Mouse (Mus musculus) CD4-positive helper T cell, adult 2 months (primary cell): ENCODE results near the gene Mrps2.
"Not testable (repeated sequence)": the region's sequence is repeated elsewhere in the genome, so short reads cannot be mapped to it uniquely, and the experiment has no call there.

Source experiments
- DNase-seq: peaks from one replicate; pipeline ENCODE4 v3.0.0-alpha.2; 2012; ENCODE audit warnings: low read depth, missing footprints, low spot score

The Mrps2 gene

DNA sequence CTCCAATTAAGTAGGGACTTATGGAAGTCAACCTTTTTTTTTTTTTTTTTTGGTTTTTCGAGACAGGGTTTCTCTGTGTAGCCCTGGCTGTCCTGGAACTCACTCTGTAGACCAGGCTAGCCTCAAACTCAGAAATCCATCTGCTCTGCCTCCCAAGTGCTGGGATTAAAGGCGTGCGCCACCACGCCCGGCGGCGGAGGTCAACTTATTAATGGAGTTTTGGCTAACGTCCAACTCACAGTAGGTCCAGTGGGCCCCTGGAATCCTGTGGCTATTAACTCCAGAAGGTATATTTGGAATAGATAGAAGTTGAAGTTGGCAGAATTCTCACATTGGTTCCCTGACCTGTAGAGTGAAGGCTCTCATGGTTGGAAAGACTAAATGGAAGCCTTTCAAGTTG is 4.1 kb downstream of the Mrps2 start:
- DNase-seq, result not testable (repeated sequence)

DNA sequence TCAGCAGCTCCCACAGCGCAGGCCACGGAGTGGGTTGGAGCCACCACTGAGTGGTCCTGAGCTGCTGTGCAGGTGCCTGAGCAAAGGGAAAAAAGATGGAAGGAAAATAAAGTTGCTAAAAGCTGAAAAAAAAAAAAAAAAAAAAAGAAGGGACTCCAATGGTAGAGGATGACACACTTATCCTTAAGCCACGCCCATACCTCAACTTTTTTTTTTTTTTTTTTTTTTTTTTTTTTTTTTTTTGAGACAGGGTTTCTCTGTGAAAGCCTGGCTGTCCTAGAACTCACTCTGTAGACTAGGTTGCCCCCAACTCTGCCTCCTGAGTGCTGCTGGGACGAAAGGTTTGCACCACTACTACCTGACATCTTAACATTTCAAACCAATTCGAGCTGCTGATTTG is 10.1 kb downstream of the Mrps2 start:
- not testable (repeated sequence) for DNase-seq

DNA sequence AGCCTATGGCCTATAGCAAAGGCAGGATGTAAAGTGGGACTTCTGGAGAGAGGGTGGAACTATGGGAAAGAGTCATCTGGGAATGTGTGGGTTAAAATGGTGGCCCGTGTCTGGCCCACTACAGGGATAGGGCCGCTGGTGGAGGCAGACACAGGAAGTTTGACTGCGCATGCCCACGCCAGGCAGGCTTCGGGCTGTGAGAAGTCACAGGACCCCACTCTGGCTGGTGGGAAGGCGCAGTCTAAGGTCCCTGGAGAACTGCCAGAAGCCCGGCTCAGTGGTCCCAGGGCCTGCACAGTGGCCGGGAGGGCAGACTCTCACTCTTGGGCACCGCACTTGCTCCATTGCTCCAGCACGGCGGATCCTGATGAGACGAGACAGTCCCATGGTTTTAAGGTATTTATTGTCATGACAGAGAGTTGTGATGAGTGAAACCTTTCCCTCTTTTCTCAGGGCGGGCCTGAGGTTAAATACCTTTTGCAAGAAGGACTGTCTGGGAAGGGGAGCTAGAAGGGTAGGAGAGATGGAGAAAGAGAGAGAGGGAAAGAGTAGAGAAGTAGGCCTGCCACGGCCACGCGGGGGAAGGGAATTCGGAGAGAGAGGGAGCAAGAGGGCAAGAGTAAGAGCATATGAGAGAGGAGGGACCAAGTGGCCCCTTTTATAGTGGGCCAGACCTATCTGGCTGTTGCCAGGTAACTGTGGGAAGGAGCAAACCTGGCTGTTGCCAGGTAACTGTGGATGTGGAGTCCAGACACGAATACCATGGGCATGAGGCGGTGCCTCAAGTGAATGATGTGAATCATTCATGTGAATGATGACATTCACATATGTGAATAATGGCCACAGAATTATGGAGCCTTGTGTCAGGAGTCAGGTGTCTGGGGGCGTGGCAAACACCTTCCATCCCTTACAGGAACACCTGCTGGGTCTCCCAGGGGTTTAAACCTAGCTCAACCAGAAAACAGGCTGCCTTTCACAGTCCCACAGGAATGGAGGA is 11.6 kb downstream of the Mrps2 start:
- DNase-seq, result no peak

DNA sequence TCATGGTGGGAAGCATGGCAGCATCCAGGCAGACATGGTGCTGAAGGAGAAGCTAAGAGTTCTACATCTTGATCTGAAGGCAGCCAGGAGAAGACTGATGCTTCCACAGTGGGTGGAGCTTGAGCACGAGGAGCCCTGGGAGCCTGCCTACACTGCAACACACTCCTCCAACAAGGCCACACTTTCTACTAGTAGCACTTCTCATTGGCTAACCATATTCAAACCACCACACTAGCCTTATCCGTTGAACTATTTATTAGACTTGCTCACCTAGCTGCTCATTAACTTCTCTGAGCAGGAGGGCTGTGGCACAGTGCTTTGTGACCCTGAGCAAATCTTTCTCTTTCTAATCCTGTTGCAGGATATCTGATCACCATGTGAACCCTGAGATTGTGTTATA is 16.0 kb downstream of the Mrps2 start:
- DNase-seq, result no peak

DNA sequence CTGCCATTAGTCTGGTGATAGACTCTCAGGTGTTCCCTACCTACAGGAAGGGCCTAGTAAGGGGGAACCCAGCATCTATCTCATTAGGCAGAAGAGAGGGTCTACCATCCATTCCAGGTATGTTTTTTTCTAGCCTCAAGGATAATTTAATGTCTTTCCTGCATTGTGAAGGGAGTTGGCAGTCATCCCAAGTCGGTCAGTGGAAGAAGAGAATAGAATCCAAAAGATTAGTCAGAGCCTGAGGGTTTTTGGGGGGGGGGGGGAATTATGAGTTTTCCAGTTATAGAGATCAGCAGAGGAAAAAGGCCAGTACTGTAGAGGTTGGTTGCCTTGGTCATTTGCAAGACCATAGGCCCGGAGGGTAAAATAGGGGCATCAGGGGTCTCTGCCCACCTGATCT is 26.7 kb downstream of the Mrps2 start:
- no peak for DNase-seq

DNA sequence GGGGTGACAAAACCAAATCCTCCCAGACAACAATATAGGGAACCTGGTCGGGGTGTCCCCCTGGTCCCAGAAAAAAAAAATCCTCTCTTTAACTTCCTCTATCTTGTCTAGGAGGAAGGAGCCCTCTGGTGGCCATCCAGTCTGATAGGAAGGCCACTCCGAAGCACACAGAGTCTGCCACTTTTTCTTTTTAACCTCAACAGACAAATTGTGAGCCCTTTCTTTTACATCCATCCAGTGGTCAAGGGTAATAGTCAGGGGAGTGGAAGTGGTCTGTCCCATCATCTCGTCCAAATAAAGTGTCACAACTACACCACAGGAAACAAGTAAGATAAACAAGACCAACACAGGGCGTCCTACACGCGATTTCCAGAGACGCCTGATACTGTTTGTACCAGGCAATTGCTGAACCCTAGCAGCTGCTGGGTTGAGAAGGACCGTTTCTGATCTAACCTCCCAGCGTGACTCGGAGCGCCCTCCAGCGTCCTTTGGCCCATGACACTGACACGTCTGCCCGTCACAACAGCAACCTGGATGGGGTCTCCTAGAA is 27.4 kb downstream of the Mrps2 start:
- DNase-seq, result no peak

DNA sequence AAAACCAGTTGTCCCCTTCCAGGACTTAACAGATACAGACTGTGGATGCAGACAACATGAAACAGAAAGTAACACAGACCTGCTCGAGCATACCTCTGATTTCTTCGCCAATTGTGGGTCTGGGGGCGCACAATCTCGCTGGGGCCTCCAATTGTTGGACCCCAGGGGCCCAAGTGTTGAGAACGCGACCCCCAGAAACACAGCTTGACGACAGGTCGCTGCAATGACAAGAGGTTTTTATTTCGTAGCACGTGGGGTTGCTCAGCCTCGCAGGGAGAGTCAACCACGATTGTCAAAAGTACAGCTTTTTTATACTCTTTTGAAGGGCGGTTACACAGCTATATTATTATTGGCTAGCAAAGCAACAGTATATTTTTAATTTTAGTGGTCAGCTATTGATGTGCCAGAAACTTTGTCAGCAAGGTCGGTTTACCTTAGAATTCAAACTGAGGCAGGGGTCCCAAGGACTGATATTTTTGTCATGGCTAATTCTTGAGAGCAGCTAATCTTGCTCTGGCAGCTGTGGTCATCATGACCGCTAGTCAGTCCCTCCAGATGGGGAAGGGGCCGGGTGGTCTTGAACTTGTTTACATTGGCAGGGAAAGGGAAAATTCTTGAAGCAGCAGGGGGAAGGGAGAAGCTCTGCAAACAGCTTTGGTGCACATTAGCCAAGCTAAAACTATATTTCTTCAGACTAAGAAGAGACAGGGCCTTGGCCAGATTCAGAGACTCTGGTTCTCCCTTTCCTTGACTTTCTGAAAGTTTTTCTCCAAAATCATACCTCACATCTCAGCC is 28.1 kb downstream of the Mrps2 start:
- DNase-seq, result no peak

DNA sequence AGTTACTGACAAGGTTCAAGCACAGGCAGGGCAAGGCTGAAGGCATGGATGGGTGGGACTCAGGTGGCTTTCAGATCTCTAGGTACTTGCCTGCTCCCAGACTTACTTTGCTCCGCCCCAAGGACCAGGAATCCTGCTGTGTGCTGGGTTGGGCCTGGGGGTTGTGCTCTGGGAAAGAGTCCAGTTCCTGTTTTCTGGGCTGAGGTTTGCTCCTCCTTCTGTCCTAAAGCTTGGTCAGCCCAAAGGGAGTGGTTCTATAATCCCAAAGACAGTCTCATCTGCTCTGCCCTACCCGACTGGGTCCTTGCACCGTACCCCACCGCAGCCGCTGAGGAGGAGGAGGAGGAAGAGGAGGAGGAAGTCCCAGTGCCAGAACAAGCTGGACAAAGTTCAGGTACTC is 28.8 kb downstream of the Mrps2 start, which contains the start of gene Gbgt1:
Gene Gbgt1 (plus strand): TSS at position 221 of the 400 bp plus-strand sequence.
- DNase-seq, result no peak

DNA sequence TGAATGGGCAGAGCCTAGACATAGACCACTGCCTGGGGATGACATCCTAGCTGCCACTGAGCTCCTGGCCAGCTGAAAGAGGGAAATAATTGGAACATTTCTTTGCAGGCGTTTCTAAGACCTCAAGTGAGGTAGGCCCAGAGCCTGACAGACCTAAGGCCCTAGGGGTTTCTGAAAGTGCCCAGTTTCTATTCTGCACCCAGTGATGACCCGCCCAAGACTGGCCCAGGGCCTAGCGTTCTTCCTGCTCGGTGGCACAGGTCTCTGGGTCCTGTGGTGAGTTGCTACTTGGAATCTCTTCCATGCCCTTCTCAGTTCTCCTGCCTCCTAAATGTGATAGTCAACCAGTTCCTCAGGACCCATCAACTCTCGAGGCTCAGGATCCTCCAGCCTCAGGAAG is 29.7 kb downstream of the Mrps2 start:
- no peak for DNase-seq

DNA sequence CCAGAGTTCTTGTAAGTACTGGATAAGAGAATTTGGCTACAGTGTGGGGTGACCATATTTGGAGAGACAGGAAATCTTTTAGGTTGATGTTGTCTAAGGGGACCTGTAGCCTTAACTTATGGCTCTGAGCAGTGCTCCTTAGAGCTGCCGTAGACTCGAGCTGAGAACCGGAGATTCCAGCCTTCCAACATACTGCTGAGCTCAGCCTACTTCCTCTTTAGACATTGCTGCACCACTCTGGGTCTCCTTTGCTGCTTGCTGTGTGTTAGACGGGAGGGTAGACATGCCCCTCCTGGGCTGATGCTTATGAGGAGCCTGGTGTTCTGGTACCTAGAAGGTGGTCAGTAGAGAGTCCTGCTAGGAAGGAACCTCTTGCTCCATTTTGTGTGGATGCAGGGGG is 30.6 kb downstream of the Mrps2 start:
- DNase-seq, result no peak

DNA sequence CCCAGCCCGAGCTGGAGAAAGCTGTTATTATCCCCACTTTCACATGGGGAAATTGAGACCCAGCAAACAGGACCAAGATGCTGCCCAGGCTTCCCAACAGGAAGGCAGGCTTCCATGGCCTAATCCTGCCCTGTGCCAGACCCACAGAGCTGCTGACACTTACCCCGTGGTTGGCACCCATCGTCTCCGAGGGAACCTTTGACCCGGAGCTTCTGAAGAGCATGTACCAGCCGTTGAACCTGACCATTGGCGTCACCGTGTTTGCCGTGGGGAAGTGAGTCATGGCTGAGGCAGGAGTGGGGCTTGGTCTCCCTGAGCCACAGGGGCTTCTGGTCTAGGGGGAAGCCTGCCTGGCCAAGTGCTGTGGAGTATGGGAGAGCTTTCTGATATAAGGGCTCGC is 35.1 kb downstream of the Mrps2 start:
- DNase-seq, result no peak

DNA sequence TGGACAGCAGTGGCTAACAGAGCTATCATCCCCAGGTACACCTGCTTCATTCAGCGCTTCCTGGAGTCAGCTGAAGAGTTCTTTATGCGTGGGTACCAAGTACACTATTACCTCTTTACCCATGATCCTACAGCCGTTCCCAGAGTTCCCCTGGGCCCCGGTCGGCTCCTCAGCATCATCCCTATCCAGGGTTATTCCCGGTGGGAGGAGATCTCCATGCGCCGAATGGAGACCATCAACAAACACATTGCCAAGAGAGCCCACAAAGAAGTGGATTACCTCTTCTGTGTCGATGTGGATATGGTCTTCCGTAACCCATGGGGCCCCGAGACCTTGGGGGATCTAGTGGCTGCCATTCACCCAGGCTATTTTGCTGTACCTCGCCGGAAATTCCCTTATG is 36.8 kb downstream of the Mrps2 start:
- DNase-seq, result no peak

DNA sequence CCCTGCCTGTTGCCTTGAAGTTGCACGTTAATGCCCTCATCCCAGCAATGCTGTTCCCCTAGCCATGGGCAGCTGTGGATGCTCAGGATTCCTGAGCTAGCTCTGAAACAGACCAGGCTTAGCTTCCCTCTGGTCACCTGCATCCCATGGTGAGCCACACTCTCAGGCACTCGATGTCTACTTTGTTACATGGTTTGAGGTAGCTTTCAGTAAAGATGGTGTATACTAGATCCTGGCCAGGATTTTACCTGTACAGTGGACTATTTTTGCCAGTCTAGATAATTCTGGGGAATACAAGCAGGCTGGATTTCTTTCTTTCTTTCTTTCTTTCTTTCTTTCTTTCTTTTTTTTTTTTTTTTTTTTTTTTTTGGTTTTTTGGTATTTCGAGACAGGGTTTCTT is 37.9 kb downstream of the Mrps2 start, which contains the start of gene Gm10134:
Gene Gm10134 (plus strand): TSS at position 301 of the 400 bp plus-strand sequence.
- DNase-seq, result no peak

DNA sequence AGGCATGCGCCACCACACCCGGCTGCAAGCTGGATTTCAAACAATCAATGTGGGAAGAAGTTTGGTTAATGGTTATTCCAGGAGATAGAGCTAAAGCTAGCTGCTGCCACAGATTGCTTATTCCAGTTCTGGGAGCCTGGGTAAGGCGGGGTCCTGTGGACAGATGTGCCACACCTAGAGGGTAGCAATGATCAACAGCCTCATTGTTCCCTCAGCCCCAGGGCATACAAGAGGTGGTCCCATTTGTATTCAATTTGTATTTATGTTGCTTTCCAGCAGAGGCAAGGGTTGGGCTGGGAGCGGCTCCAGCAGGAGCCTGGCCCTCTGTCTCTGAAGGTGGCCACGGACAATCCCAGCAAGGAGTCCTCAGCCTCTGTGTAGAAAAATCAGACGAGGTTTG is 38.4 kb downstream of the Mrps2 start:
- no peak for DNase-seq

DNA sequence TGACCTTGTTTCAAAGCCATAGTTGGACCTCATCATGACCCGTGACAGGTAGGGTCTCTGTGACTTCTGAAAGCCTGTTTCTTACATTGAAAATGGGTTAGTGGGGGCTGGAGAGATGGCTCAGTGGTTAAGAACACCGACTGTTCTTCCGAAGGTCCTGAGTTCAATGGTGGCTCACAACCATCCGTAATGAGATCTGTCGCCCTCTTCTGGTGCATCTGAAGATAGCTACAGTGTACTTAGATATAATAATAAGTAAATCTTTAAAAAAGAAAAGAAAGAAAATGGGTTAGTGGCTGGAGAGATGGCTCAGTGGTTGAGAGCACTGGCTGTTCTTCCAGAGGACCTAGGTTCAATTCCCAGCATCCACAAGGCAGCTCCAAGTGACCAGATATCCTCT is 43.7 kb downstream of the Mrps2 start:
- DNase-seq, result not testable (repeated sequence)

DNA sequence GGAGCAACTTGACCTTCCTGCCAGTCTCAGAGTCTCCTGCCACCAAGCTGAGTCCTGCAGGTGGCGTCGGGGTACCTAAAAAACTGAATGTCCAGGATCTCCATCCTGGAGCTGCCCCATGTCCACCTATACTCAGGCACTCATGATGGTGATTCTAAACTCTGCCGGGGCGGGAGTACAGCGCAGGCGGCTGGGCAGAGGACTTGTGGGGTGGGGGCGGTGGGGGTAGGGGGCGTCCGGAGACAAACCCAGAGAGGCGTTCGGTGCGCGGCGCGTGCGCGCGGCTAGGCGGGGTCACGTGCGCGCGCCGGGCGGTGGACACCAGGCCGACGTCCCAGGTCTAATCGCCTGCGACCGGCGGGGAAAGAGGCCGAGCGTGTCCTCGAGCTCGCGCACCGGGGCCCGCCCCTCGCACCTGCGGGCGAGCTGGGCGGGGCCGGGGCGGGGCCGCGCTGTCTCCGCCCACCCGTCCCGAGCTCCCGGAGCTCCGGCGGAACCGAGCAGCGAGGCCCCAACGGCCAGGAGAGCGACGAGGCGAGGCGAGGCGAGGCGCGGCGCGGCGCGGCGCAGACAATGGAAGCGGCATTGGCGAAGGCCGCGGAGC is 45.0 kb downstream of the Mrps2 start, which contains the start of gene Ralgds:
Gene Ralgds (plus strand): TSS at position 328 of the 604 bp plus-strand sequence.
- DNase-seq, result peak; percentile 82

DNA sequence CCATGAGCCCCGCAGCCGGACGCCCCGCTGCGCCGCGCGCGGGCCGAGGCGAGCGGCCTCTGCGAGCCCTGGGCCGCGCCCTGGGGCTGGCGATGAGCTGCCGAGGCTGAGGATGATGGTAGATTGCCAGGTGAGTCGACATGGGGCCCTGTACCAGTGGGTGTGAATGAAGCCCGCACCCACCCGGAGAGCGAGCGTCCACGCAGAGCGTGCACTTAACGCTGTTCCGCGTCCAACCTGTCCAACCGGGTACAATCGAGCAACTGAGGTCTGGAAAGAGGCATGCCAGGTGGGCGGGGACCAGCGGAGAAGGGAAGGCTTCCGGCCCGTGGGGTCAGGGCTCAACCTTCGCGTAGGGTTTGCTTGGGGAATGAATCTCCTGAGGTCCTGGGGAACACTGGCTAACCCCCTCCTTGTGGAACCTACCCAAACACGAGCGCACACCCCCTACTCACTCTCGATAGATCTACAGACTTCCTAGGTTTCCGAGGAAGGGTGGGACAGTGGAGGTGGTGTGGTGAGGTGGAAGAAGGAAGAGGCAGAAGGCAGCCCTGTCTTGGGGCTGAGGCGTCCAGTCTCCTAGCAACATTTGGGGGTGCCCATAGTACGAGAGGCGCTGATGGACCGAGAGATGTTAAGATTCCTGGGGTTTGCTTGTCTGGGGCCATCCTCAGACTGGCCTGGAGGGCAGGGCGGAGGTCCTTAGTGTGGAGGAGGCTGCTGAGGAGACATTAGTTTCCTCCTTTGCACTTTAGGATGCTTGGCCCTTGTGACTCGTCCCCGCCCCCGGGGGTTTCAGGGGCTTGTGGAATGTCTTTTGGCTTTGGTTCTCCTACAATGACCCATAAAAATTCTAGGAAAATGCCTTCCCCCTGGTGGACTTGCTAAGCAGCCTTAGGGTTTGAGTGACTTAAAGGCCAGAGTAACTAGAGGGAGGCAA is 45.8 kb downstream of the Mrps2 start:
- DNase-seq, result peak; percentile 63

DNA sequence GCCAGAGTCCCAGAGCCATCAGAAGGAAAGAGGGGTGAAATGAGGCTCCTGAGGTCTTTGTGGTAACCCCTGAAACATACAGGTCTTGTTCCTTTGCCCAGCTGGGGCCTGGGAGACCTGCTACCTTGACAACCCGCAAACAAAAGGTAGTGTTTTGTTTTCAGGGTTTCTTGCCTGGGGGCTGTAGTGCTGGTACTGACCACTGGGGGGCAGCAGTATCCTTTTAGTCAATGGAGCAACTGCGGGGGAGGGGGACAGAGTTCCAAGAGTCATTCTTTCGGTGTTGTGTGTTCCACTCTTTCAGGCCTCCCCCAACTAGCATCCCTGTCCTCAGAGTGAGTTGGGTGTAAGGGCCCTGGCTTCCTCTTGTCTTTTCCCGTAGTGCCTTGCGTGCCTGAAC is 46.6 kb downstream of the Mrps2 start:
- DNase-seq, result peak; percentile 92

DNA sequence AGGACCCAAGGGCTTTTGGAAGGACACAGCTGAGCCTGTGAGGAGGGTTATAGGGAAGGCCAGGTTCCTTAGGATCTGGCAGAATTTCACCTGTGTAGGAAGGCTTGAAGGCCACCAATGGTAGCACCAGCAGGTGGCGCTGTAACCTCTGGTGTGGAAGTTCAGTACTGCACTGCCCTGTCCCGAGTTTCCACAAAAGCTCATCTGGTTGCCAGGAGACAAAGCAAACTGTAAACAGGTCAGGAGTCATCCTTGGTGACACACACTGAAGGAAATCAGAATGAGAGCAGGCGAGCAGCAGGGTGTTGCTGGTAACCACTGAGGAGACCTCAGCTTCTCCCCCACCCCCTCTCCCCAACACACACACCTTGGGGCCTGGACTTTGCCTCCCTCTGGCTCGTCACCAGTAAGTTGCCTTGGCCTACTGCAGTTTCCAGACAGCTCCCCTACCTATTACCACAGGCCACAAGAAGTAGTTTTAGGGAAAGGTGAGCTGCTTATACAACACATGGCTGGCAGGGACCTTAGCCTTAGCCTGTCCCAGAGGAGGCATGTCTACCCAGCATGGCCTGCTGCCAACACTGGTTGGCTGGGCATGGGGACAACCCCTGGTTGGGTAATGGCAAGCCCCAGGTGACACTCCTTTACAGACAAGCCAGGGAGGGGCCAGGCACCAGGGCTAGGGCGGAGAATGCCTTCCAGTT is 49.5 kb downstream of the Mrps2 start:
- DNase-seq, result peak; percentile 92

DNA sequence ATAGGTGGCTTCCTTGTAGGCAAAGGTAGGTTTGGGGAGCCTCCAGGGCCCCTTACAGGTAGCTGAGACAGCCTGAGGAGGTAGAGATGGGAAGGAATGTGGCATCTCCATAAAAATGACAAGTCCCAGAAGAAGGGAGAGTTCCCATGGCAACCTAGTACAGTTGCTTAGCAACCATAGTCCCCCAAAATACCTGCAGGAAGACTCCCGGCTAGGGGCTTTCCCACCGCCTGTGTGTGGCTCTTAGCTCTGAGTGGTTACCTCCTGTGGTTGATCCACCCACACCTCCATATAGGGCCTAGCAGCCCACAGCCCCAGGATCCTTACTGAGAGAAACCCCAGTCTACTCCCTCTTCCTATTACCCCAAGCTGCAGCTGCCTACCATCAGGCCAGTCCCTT is 50.4 kb downstream of the Mrps2 start:
- DNase-seq, result peak; percentile 91
